Mouse (Mus musculus) erythroid progenitor cell, adult 5-6 weeks (primary cell): ENCODE data around the gene Grap2. TPM values are rescaled to one million over a fixed set of nuclear protein-coding genes. Genes with fewer than 3 reads are reported as not detected.

Source experiments
- ATAC-seq: replicated peaks from 2 replicates; pipeline ENCODE4 v1.8.0; 2016; ENCODE audit warnings: moderate number of reproducible peaks, mild to moderate bottlenecking, moderate TSS enrichment, inconsistent platforms; ENCODE audit not compliant: poor library complexity, low FRiP score, severe bottlenecking
- total RNA-seq, 2 experiments: library from RNA; stranded (forward) in 1 of 2; stranded (reverse) in 1 of 2; fragments of 150-400 nt in 1 of 2; fragments of 186-747, 209-891 nt in 1 of 2; gene quantifications; 2 replicates each; pipeline versions ENCODE4 v1.2.3 to v1.2.4; 2015 to 2017; ENCODE audit warnings: low replicate concordance in 2 of 2

Grap2 gene
- total RNA-seq, 2 experiments from 2014 or later = 28.5 to 32.7 TPM

GRCm38 (mm10) chr15:80673337-80674095, 101.1 kb downstream of the Grap2 start:
- no peak for ATAC-seq

DNA sequence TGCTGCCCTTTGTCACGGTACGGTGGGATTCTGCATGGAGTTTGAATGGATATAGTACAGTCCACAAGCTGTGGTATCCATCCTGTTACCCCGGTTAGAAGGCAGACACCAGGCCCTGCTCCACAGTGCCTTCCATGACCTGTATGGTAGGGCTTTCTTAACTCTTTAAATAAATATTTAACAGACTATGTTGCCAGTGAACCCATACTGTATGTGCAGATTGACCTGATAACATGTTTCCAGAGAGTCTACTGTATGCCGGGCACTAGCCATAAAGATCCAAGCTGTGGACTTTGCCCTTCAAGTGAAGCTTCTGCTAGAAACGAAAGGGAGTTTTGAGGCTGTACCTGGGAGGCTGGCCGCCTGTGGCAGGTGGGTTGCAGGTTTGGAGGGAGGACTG, 102.3 kb downstream of the Grap2 start:
- no peak for ATAC-seq

DNA sequence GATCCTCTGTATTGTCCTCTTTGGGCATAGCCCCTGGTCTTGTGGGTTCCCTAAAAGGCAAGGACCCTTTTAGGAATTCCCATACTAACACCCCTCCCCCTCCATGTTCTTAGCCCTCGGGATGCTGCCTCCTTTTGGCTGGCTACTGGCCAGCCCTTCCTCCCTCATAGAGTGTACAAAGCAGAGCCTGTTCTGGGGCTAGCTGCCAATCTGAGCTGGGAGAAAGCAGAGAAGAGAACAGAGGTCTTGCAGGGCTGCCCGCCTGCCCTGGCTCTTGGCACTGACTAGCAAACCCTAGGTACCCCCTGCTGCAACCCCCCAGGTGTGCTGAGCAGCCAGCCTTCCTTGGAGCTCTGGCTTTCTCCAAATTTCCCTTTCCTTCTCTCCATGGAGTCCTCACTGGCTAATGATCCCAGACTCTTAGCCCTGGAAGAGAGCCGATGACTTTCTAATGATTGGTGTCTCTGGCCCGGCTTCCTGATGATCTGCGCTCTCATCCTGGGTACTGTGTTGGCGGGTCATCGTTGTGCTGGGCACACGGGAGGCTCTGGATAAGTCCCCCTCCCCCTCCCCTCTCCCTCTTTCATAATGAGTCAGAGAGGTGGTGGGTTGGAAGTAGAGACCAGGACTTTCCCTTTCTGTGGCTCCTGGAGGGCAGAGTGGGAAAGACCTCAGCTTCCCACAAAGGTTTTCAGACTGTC, 107.3 kb downstream of the Grap2 start:
- ATAC-seq = no peak

- no peak; the same call in 1 of the 2 replicates for ATAC-seq
These were observed 108.1 kb downstream of the Grap2 start for GRCm38 (mm10) chr15:80680347-80681030.

- no peak for ATAC-seq
These were observed 109.1 kb downstream of the Grap2 start for GRCm38 (mm10) chr15:80681466-80681881.

- ATAC-seq = no peak
These were observed 109.9 kb downstream of the Grap2 start for GRCm38 (mm10) chr15:80682343-80682742.

GRCm38 (mm10) chr15:80683151-80683550, 110.8 kb downstream of the Grap2 start:
- no peak for ATAC-seq

- no peak for ATAC-seq
These were observed 111.6 kb downstream of the Grap2 start for GRCm38 (mm10) chr15:80683990-80684389.

GRCm38 (mm10) chr15:80684786-80685602, 112.6 kb downstream of the Grap2 start:
- ATAC-seq = no peak

- no peak for ATAC-seq
These were observed 113.2 kb downstream of the Grap2 start for GRCm38 (mm10) chr15:80685603-80685895.

DNA sequence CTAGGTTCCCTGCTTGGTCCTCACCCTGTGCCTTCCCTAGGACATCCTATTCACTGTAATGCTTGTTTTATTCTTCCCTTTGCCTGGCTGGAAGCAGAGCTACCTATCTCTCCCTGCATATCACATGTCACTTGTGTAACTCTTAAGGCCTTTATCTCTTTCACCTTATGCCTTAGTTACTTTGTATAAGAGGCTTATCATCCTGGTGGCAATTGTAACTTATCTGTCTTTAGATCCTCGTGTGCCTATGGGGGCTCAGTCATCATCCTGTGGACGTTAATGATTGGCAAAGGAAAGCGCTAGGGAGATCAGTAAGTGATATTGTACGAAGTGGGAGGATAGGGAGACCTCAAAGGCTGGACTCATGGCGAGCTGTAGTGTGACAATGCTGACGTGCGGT, 116.1 kb downstream of the Grap2 start:
- no peak for ATAC-seq

DNA sequence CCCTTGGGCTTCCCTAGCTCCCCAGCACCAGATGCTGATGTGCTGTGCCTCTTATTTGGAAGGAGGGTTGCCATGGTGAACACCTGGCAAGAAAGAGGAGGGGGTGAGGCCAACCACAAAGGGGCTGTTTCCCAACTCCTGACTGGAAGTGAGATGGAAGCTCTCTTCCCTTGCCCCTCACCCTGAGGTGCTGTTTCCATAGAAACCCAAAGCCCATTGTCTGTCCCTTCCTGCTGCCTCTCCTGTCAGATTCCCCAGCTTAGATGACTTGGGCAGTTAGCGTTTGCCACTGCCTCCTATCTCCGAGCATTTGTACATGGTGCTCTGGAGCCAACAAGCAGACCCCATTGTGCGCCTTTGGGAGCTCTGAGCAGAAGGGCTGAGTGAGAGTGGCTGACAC, 121.1 kb downstream of the Grap2 start:
- ATAC-seq = no peak

- no peak for ATAC-seq
These were observed 121.9 kb downstream of the Grap2 start for GRCm38 (mm10) chr15:80694125-80694910.

GRCm38 (mm10) chr15:80697564-80697963, 125.2 kb downstream of the Grap2 start:
- ATAC-seq = no peak

DNA sequence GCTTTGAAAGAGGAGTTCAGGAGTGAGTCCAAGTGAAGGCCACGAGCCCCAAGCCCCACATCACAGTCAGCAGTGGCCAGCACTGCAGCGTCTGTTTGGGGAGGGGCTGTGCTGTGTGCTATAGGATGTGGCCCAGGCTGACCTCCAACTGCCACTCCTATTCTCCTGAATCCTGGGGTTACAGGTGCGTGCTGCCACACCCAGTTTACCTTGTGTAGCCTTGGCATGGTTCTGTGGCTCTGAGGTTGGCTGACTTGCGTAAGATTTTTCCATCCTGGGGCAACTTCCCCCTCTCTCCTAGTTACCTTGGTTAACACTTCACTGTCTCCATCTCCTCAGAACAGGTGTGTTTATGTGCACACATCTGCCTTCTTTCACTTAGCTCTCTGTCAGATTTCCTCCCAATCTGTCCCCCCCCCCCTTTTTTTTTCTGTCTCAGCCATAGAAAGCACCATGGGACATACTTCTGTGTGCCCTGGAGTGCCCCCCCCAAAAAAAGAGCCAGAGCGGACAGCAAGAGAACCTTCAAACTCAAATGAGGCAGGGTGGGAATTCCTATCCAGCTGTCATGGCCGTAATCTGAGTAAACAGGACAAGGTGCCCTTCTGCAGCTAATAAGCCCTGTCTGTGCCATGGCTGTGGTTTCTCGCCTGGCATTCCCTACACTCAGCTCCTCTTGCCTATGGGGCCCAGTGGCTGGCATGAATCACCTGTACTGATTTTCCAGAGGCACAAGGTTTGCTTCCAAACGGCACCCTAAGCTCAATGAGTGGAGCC, 129.3 kb downstream of the Grap2 start:
- ATAC-seq = no peak
